Mouse (Mus musculus) lung, embryonic 16.5 days (tissue): ENCODE data around the gene Cep72. TPM values are rescaled to one million over a fixed set of nuclear protein-coding genes. Genes with fewer than 3 reads are reported as not detected.

Experiments used
- ATAC-seq: fragments of 200-750 bp; cut with Nextera tagmentation; 2 replicates; pipeline ENCODE4 v1.8.0; 2017; ENCODE audit warnings: low read depth, mild to moderate bottlenecking, moderate library complexity
- H3K27ac ChIP-seq: fragments of 300-500 bp; sonication (generic); 2 replicates; pipeline ENCODE4 v1.5.1; 2014; ENCODE audit warnings: mild to moderate bottlenecking, control low read depth, low read length
- H3K27me3 ChIP-seq: fragments of 300-500 bp; sonication (generic); 2 replicates; pipeline ENCODE4 v1.6.1; 2014; ENCODE audit warnings: low read depth, low read length, mixed read lengths; ENCODE audit not compliant: control insufficient read depth, insufficient read depth
- H3K36me3 ChIP-seq: fragments of 300-500 bp; sonication (generic); 2 replicates; pipeline ENCODE4 v1.6.1; 2014; ENCODE audit warnings: low read length; ENCODE audit not compliant: control insufficient read depth, insufficient read depth
- H3K4me1 ChIP-seq: fragments of 300-500 bp; sonication (generic); replicated peaks from 2 replicates; pipeline ENCODE4 v1.6.1; 2014; ENCODE audit warnings: low read length, mixed read lengths; ENCODE audit not compliant: control insufficient read depth, insufficient read depth
- H3K4me2 ChIP-seq: fragments of 300-500 bp; sonication (generic); 2 replicates; pipeline ENCODE4 v1.6.1; 2014; ENCODE audit warnings: low read depth, low read length, control low read depth
- H3K4me3 ChIP-seq: fragments of 300-500 bp; sonication (generic); 2 replicates; pipeline ENCODE4 v1.5.1; 2014; ENCODE audit warnings: mild to moderate bottlenecking, low read length, control low read depth
- H3K9ac ChIP-seq: fragments of 300-500 bp; sonication (generic); 2 replicates; pipeline ENCODE4 v1.6.1; 2014; ENCODE audit warnings: low read length, control low read depth
- H3K9me3 ChIP-seq: fragments of 300-500 bp; sonication (generic); 2 replicates; pipeline ENCODE4 v1.6.1; 2016; ENCODE audit warnings: low read length; ENCODE audit not compliant: control insufficient read depth
- WGBS: fragments of 180-500 bp; shearing (Covaris S2); extraction: QIAGEN DNeasy Blood & Tissue Kit; methylation state at CpG from one replicate; pipeline ENCODE4 v1.1.7; 2014; 5-methylcytosine and 5-hydroxymethylcytosine counted together
- polyA plus RNA-seq: library from polyadenylated mRNA; unstranded; fragments of >200 nt; fragmentation: Nextera tagmentation; extraction: Ambion mirVana; gene quantifications from 2 replicates; pipeline ENCODE4 v1.2.1, GENCODE M21; 2015

Cep72 gene
- polyA plus RNA-seq: 14.9 and 15.8 TPM in 2 replicates

- WGBS: 2% methylated on average over 48 of the region's 48 CpGs
- Histone ChIP-seq H3K9ac (peak within 1 kb of the TSS; percentile 91), H3K4me2 (peak within 1 kb of the TSS; percentile 70), H3K4me1 (no peaks in the 10 kb centered on the region), H3K9me3 (no peaks in the 10 kb centered on the region), H3K27ac (peak within 1 kb of the TSS; percentile 95), H3K36me3 (peaks cover 3% of the 10 kb centered on the region; the same call in 1 of the 2 replicates), H3K4me3 (peak within 1 kb of the TSS; percentile 87), H3K27me3 (no peaks in the 10 kb centered on the region)
- peak; percentile 98 for ATAC-seq
Observed at GRCm38 (mm10) chr13:74061613-74062377, at the start of gene Cep72. TSS of gene Cep72 (minus strand) at chr13:74062299.

- Histone ChIP-seq H3K36me3 (no peaks in the 10 kb centered on the region), H3K27ac (no peak overlapping the region), H3K4me2 (no peak overlapping the region), H3K4me3 (no peak overlapping the region), H3K27me3 (no peaks in the 10 kb centered on the region), H3K9me3 (peaks cover 3% of the 10 kb centered on the region; the same call in 1 of the 2 replicates), H3K4me1 (no peaks in the 10 kb centered on the region), H3K9ac (no peak overlapping the region)
- 83% methylated on average over 2 of the region's 2 CpGs for WGBS
- ATAC-seq: no peak
Observed at GRCm38 (mm10) chr13:74107410-74107809, 45.3 kb upstream of the Cep72 start.

GRCm38 (mm10) chr13:74104417-74104816, 42.3 kb upstream of the Cep72 start:
- Histone ChIP-seq H3K4me3 (no peak overlapping the region), H3K9me3 (no peaks in the 10 kb centered on the region), H3K27ac (no peak overlapping the region), H3K4me1 (no peaks in the 10 kb centered on the region), H3K9ac (no peak overlapping the region), H3K4me2 (no peak overlapping the region), H3K27me3 (no peaks in the 10 kb centered on the region), H3K36me3 (no peaks in the 10 kb centered on the region)
- no peak for ATAC-seq
- WGBS: 68% methylated on average over 7 of the region's 7 CpGs

GRCm38 (mm10) chr13:74102831-74103582, 40.9 kb upstream of the Cep72 start:
- Histone ChIP-seq H3K27ac (no peak overlapping the region), H3K4me1 (no peaks in the 10 kb centered on the region), H3K27me3 (no peaks in the 10 kb centered on the region), H3K9ac (no peak overlapping the region), H3K9me3 (no peaks in the 10 kb centered on the region), H3K36me3 (no peaks in the 10 kb centered on the region), H3K4me3 (no peak overlapping the region), H3K4me2 (no peak overlapping the region)
- 68% methylated on average over 4 of the region's 4 CpGs for WGBS
- ATAC-seq: no peak

- WGBS: 72% methylated on average over 8 of the region's 8 CpGs
- no peaks in the 10 kb centered on the region for H3K27me3 ChIP-seq
- H3K4me2 ChIP-seq: no peak overlapping the region
- H3K27ac ChIP-seq: no peak overlapping the region
- H3K4me3 ChIP-seq: no peak overlapping the region
- H3K4me1 ChIP-seq: no peaks in the 10 kb centered on the region
- H3K9ac ChIP-seq: no peak overlapping the region
- H3K36me3 ChIP-seq: no peaks in the 10 kb centered on the region
- no peak for ATAC-seq
- no peaks in the 10 kb centered on the region for H3K9me3 ChIP-seq
Observed at GRCm38 (mm10) chr13:74102108-74102830, 40.2 kb upstream of the Cep72 start.

GRCm38 (mm10) chr13:74098913-74099312, 36.8 kb upstream of the Cep72 start:
- H3K36me3 ChIP-seq: no peaks in the 10 kb centered on the region
- no peaks in the 10 kb centered on the region for H3K27me3 ChIP-seq
- no peaks in the 10 kb centered on the region for H3K9me3 ChIP-seq
- H3K4me2 ChIP-seq: no peak overlapping the region
- no peak overlapping the region for H3K27ac ChIP-seq
- WGBS: 68% methylated on average over 6 of the region's 6 CpGs
- H3K4me1 ChIP-seq: no peaks in the 10 kb centered on the region
- H3K9ac ChIP-seq: no peak overlapping the region
- ATAC-seq: no peak
- H3K4me3 ChIP-seq: no peak overlapping the region

GRCm38 (mm10) chr13:74096715-74097363, 34.7 kb upstream of the Cep72 start:
- no peak overlapping the region for H3K9ac ChIP-seq
- no peak overlapping the region for H3K27ac ChIP-seq
- H3K4me3 ChIP-seq: no peak overlapping the region
- H3K4me2 ChIP-seq: no peak overlapping the region
- no peaks in the 10 kb centered on the region for H3K27me3 ChIP-seq
- ATAC-seq: peak; percentile 76
- WGBS: 36% methylated on average over 2 of the region's 2 CpGs
- H3K9me3 ChIP-seq: no peaks in the 10 kb centered on the region
- H3K36me3 ChIP-seq: no peaks in the 10 kb centered on the region
- H3K4me1 ChIP-seq: no peaks in the 10 kb centered on the region

GRCm38 (mm10) chr13:74095936-74096335, 33.8 kb upstream of the Cep72 start:
- H3K36me3 ChIP-seq: no peaks in the 10 kb centered on the region
- 33% methylated on average over 2 of the region's 2 CpGs for WGBS
- no peak overlapping the region for H3K4me2 ChIP-seq
- no peaks in the 10 kb centered on the region for H3K9me3 ChIP-seq
- H3K9ac ChIP-seq: no peak overlapping the region
- no peak overlapping the region for H3K4me3 ChIP-seq
- H3K4me1 ChIP-seq: no peaks in the 10 kb centered on the region
- H3K27me3 ChIP-seq: no peaks in the 10 kb centered on the region
- ATAC-seq: 0 out of 2 replicates have a peak, but pooled peaks have one; percentile 41
- H3K27ac ChIP-seq: no peak overlapping the region
